Mouse (Mus musculus) ES-Bruce4 (cell line): ENCODE measurements around the gene Btnl4.
"Not testable (repeated sequence)": the region's sequence is repeated elsewhere in the genome, so short reads cannot be mapped to it uniquely, and the experiment has no call there.

Experiments
- CTCF ChIP-seq: IDR thresholded peaks from one replicate; pipeline ENCODE4 v1.8.1; 2011; ENCODE audit warnings: low read depth, low read length
- POLR2A ChIP-seq: IDR thresholded peaks from one replicate; pipeline ENCODE4 v1.8.1; 2011; ENCODE audit warnings: low read length; ENCODE audit not compliant: insufficient read depth

DNA sequence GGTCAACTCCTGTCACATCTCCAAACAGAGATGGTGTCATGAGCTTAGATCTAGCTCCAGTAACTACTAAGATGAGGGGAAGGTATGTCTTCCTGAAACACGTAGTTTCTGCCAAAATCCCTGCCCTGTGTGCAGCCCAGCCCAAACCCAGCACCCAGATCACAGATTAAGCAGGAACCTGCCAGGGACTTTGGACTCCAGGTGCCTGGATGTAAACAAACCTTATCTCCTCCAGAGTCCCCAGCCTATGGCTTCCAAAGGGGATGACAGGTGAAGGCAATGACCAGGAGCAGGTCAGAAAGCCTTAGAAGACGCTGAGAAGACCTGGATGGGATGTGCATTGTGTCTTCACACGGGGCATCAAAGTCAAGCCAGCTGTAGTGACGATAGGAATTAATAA lies 20.6 kb upstream of the Btnl4 start:
- TF ChIP-seq CTCF, POLR2A: not testable (repeated sequence)
